Mouse (Mus musculus): ENCODE measurements at regions not wholly inside any gene's neighbourhood (a gene's known extent, or its start where the extent isn't known, plus 50 kb on each side); places are given as distances from the start of the nearest gene placed in this dataset.

DNA sequence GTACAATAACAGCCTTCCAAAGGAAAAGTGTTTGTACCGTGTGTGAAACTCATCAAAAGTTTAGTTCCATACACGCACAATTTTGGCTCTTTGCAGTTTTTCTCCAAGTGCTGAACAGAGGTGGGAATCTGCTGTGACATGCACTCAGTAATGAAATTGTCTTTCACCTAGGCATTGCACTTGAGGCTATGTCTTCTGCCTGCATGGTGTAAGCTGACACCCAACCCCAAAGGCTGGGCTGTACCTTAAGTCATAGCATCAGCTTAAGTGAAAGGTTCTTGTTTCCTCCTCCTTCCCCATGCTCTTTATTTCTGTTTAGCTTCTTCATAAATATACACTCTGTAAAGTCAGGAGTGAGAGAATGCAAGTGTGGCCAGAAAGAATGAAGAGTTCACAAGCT is 313.1 kb downstream of the Spry2 start:
- no peak for DNase-seq (ENCODE audit: low read depth, low spot score)

GRCm38 (mm10) chr14:105576266-105576665 is 317.9 kb downstream of the Ndfip2 start:
- no peak for DNase-seq (ENCODE audit: low read depth, low spot score)

DNA sequence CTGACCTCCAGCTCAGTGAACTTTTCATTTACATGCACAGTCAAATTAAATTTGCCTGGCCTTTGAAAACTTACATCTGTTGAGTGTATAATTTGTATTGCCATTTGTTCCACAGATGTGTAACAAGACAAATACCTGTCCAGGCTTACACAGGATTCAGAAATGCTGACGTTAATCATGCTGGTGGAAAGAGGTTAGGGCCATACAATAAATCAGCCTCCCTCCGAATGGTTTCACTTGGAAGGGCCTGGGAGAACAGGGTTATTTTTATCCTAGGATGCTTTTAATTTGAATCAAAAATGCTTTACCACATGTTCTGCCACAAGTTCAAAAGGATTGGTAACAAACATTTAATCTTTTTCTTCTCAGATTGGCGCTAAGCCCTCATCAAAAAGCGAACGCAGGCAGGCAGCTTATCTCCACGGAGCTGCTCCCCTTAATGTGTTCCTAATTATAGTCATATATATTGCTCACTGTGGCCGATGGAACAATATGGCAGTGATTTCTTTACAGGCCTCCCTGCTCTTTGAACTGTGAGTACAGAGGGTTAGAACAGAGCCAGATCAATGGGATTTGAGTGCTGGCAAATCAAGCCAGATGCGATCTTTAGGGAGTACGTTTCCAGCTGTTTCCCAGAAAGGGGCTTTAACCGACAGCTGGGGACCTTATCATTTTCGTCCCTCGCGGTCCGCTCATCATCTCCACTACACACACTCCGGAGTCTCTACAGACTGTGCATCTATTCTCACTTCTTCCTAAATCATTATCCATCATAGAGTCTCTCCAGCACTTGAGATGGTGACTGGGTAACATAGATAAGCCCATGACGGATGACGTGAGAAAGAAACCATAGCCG is 313.9 kb downstream of the Ndfip2 start:
- no peak for DNase-seq (ENCODE audit: low read depth, low spot score)

GRCm38 (mm10) chr14:105570156-105570555 is 311.8 kb downstream of the Ndfip2 start:
- no peak for DNase-seq (ENCODE audit: low read depth, low spot score)

- DNase-seq (ENCODE audit: low read depth, low spot score), result no peak
These were observed 307.5 kb downstream of the Ndfip2 start for GRCm38 (mm10) chr14:105565827-105566226.

- DNase-seq (ENCODE audit: low read depth, low spot score), result no peak
These were observed 304.5 kb downstream of the Ndfip2 start for GRCm38 (mm10) chr14:105562843-105563242.

- DNase-seq (ENCODE audit: low read depth, low spot score), result no peak
These were observed 298.4 kb downstream of the Ndfip2 start for GRCm38 (mm10) chr14:105556813-105557212.

GRCm38 (mm10) chr14:105544066-105544465 is 285.7 kb downstream of the Ndfip2 start:
- no peak for DNase-seq (ENCODE audit: low read depth, low spot score)

GRCm38 (mm10) chr14:105542486-105543145 is 284.2 kb downstream of the Ndfip2 start:
- DNase-seq (ENCODE audit: low read depth, low spot score), result no peak

DNA sequence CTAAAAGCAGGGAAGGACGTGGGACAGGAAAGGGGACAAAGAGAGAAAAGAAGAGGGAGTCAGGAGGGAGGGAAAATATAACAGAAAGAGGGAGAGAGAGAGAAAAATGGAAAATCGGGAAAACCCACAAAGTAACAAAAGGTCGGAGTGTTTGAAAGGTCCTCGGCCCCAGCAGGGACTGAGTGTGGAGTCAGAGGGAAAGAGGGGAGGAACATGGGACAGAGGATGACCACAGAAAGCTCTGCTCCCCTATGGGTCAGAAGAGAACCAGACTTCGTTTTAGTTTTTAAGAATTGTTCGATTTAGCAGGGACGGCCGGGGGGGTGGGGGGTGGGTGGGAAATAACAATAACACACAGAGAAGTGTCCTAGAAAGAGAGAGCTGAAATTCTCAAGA is 283.7 kb downstream of the Ndfip2 start:
- DNase-seq (ENCODE audit: low read depth, low spot score), result no peak

DNA sequence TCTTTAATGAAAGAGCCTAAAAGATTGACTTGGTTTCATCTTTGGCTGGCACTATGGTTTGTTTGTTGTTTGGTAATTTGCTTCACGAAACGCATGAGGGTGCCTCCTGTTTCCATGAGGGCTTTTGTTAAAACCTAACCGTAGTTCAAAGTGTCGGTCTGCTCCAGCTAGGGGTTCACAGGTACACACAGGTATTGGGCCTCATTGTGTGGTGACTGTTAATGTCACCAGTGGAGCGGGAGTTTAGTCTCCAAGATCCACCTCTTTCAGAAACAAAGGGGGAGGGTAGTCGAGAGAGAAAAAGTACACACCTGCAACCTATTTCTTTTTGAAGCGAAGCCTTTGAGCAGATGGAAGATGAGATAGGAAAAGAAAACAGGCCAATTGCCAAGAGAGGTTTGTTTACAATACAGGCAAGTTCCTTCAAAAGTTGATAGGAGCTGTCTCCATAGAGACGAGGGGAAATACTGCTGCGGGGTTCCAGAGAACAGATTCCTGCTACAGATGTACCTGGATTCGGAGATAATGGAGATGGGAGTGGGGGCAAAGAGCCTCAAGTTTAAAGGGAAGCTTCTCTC is 273.9 kb downstream of the Ndfip2 start:
- DNase-seq (ENCODE audit: low read depth, low spot score), result no peak

GRCm38 (mm10) chr14:105528107-105528506 is 269.7 kb downstream of the Ndfip2 start:
- DNase-seq (ENCODE audit: low read depth, low spot score), result no peak

- DNase-seq (ENCODE audit: low read depth, low spot score), result no peak
These were observed 265.5 kb downstream of the Ndfip2 start for GRCm38 (mm10) chr14:105523849-105524248.

DNA sequence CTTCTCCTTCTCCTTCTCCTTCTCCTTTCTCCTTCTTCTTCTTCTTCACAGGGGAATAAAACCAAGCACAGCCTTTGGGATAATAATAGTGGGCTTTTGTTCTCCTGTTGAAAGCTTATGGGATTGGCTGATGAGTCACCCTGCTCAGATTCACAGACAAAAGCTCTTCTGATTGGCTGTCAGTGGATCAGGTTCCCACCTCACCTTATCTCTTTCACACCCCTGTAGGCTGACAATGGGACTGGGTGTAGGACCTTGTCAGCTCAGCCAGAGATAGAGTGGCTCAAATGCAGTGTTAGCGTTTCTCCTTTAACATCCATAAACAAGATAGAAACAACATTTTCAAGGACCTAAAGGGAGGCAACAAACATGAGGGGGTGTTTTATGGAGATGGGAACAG is 263.9 kb downstream of the Ndfip2 start:
- peak; percentile 26 for DNase-seq (ENCODE audit: low read depth, low spot score)

GRCm38 (mm10) chr14:105518706-105519105 is 260.3 kb downstream of the Ndfip2 start:
- DNase-seq (ENCODE audit: low read depth, low spot score), result no peak

- DNase-seq (ENCODE audit: low read depth, low spot score), result no peak
These were observed 256.0 kb downstream of the Ndfip2 start for GRCm38 (mm10) chr14:105514413-105514812.

DNA sequence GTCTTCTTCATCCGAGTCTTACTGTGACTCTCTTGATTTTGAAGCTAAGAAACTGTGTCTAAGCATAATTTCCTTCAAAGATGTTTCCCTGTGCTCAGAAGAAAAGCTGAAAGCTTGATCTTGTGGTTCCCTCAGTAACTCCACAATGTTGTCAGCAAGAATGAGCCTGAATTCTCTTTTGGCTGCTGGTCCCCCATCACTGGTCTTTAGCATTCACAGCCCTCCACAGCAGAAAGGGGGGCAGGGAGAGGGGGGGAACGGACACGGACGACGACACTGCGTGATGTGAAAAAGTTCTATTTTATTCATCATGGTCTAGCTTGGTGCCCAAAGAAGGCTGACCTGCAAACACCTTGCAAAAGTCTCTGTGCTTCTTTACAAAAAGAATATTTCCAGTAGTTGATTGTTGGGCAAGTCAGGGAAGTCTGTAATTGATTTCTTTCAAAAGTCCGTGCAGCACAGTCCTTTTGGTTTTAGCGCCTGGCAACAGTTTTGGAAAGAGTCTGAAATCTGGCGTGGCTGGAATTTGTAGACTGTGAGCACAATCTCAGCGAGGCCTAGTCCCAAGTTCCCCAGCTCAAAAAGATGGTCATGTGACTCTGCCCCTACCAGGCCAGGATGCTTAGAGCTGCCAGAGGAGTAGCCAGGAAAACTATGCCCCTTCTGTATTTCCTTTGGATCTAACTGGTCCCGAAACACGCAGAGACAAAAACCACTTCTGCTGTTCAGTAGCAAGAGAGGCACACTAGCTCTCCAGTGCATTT is 254.7 kb downstream of the Ndfip2 start:
- no peak for DNase-seq (ENCODE audit: low read depth, low spot score)

GRCm38 (mm10) chr14:105511826-105512225 is 253.5 kb downstream of the Ndfip2 start:
- no peak for DNase-seq (ENCODE audit: low read depth, low spot score)

- DNase-seq (ENCODE audit: low read depth, low spot score), result no peak
These were observed 252.8 kb downstream of the Ndfip2 start for GRCm38 (mm10) chr14:105511135-105511534.

DNA sequence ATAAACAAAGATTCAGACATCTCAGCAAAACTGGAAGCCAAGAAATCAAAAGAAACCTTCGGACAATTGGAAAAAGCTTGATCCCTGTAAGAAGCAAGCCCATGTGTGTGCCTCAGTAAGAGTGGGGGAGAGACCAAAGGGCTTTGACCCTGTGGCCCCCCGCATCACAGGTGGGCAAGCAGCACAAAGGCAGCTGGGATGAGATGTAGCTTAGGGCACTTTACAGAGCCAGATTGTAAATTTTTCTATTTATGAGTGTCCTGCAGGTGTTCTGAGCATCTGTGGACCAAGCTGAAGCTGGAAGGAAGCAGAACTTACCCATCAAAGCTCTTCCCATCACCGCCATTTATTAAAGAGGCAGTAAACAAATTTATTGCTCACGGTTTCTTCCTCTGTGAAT is 246.9 kb downstream of the Ndfip2 start:
- no peak for DNase-seq (ENCODE audit: low read depth, low spot score)

- no peak for DNase-seq (ENCODE audit: low read depth, low spot score)
These were observed 246.0 kb downstream of the Ndfip2 start for GRCm38 (mm10) chr14:105504376-105504775.

- no peak for DNase-seq (ENCODE audit: low read depth, low spot score)
These were observed 245.4 kb downstream of the Ndfip2 start for GRCm38 (mm10) chr14:105503806-105504205.

All from 3T3-L1 (cell line).